Comparison of ENCODE assay signal across 8 mouse cellular contexts in genomic region chr10:8885201-8885600, GRCm38 (mm10). TPM values are rescaled to one million over a fixed set of nuclear protein-coding genes. Genes with fewer than 3 reads are reported as not detected.
A peak's percentile ranks its signal among the peaks of the same experiment; 100 is the strongest.
DNase-seq lines count a peak whose midpoint lies in the region; ATAC-seq and TF ChIP-seq lines count a peak whose summit lies in the region.

No protein-coding gene starts in this region.

- DNase-seq in left cerebral cortex, adult 2 months (ENCODE audit: extremely low spot score in 1 of 2, low spot score in 2 of 2), result no peak
- no peak for DNase-seq in left cerebral cortex, adult 18-20 months (ENCODE audit: low spot score in 2 of 2)
- DNase-seq in forelimb bud, embryonic 11.5 days (ENCODE audit: low read depth, low spot score), result peak; percentile 44
- DNase-seq in liver, embryonic 13.5 days, result no peak
- DNase-seq in adrenal gland, adult 8-10 months, result no peak
- no peak for DNase-seq in ovary, adult 18-20 months (ENCODE audit: low spot score)
- DNase-seq in cerebellum, postnatal 4 days (ENCODE audit: low spot score in 2 of 2), result no peak

- H3K4me1 ChIP-seq in liver, embryonic 13.5 days (replicated peaks), result peaks cover 25% of the 10 kb centered on the region
- H3K4me1 ChIP-seq in neural tube, embryonic 14.5 days (ENCODE audit: control insufficient read depth, insufficient read depth, low read length), result no peaks in the 10 kb centered on the region

- no peaks in the 10 kb centered on the region for H3K36me3 ChIP-seq in liver, embryonic 13.5 days
- no peaks in the 10 kb centered on the region for H3K36me3 ChIP-seq in neural tube, embryonic 14.5 days (ENCODE audit: control insufficient read depth, insufficient read depth, low read length)

- TF ChIP-seq CTCF in left cerebral cortex, adult 2 months (IDR thresholded peaks at IDR 0.05), result no peak

- H3K9me3 ChIP-seq in liver, embryonic 13.5 days (replicated peaks), result no peaks in the 10 kb centered on the region
- no peaks in the 10 kb centered on the region for H3K9me3 ChIP-seq in neural tube, embryonic 14.5 days (ENCODE audit: control insufficient read depth, low read length)

- H3K27me3 ChIP-seq in liver, embryonic 13.5 days, result peaks cover 40% of the 10 kb centered on the region
- H3K27me3 ChIP-seq in neural tube, embryonic 14.5 days (ENCODE audit: control insufficient read depth, insufficient read depth, low read length), result no peaks in the 10 kb centered on the region; the same call in 1 of the 2 replicates

- intact Hi-C loops in left cerebral cortex, adult 2 months (cut with DNase I), result loop anchor here (5.0 kb wide), 1 partner anchor 42 kb away; no protein-coding TSS in a partner anchor

- peak overlapping the region; percentile 67; the same call in 1 of the 2 replicates for H3K9ac ChIP-seq in liver, embryonic 13.5 days
- no peak overlapping the region for H3K9ac ChIP-seq in neural tube, embryonic 14.5 days (replicated peaks; ENCODE audit: low read depth, low read length)

- H3K4me2 ChIP-seq in liver, embryonic 13.5 days, result peak overlapping the region; percentile 74
- peak overlapping the region; percentile 93 for H3K4me2 ChIP-seq in neural tube, embryonic 14.5 days (ENCODE audit: low read depth, low read length)

- peak overlapping the region; percentile 75 for H3K27ac ChIP-seq in left cerebral cortex, adult 2 months
- H3K27ac ChIP-seq in liver, embryonic 13.5 days, result no peak overlapping the region
- no peak overlapping the region for H3K27ac ChIP-seq in neural tube, embryonic 14.5 days (ENCODE audit: low read depth, low read length)

- 4% methylated on average over 11 of the region's 11 CpGs for WGBS in liver, embryonic 13.5 days (ENCODE audit: insufficient replicate concordance)
- WGBS in neural tube, embryonic 14.5 days, result 3% methylated on average over 11 of the region's 11 CpGs

- H3K4me3 ChIP-seq in left cerebral cortex, adult 2 months, result peak overlapping the region; percentile 47
- peak overlapping the region; percentile 66 for H3K4me3 ChIP-seq in liver, embryonic 13.5 days (replicated peaks)
- H3K4me3 ChIP-seq in neural tube, embryonic 14.5 days (ENCODE audit: low read depth, low read length), result peak overlapping the region; percentile 64

- no peak for ATAC-seq in liver, embryonic 13.5 days (ENCODE audit: low read depth)
- ATAC-seq in neural tube, embryonic 14.5 days (ENCODE audit: low read depth), result no peak

RNA-seq across cellular contexts. Expression of gene Sash1, which starts 0.7 kb away (rescaled TPM):
- 10 to 100 TPM; 46.9 to 55.4 TPM for total RNA-seq in left cerebral cortex, adult 2 months (2021)
- total RNA-seq in left cerebral cortex, adult 18-20 months (2021), result 10 to 100 TPM; 44.3 to 53.6 TPM
- polyA plus RNA-seq in liver, embryonic 13.5 days (2015; fragmentation: Nextera tagmentation; extraction: Ambion mirVana), result 0.51 and 0.77 TPM in 2 replicates
- 2.2 and 5.1 TPM in 2 replicates for polyA plus RNA-seq in neural tube, embryonic 14.5 days (2014; fragmentation: Nextera tagmentation; extraction: Ambion mirVana)
- total RNA-seq in adrenal gland, adult 8-10 months (2022), result 10 to 100 TPM; 24.4 to 37.2 (median 27.9) TPM
